Mouse (Mus musculus) stomach, embryonic 15.5 days (tissue): ENCODE data around the gene Iqsec3. TPM values are rescaled to one million over a fixed set of nuclear protein-coding genes. Genes with fewer than 3 reads are reported as not detected.

Source experiments
- ATAC-seq: fragments of 200-750 bp; cut with Nextera tagmentation; 2 replicates; pipeline ENCODE4 v1.8.0; 2017; ENCODE audit warnings: low read depth, moderate number of reproducible peaks, moderate TSS enrichment; ENCODE audit not compliant: insufficient read depth, low FRiP score
- H3K27ac ChIP-seq: fragments of 300-500 bp; sonication (generic); 2 replicates; pipeline ENCODE4 v1.5.1; 2015; ENCODE audit warnings: mild to moderate bottlenecking, inconsistent platforms
- H3K27me3 ChIP-seq: fragments of 300-500 bp; sonication (generic); replicated peaks from 2 replicates; pipeline ENCODE4 v1.6.1; 2015; ENCODE audit warnings: inconsistent platforms
- H3K36me3 ChIP-seq: fragments of 300-500 bp; sonication (generic); 2 replicates; pipeline ENCODE4 v1.6.1; 2015; ENCODE audit warnings: inconsistent platforms
- H3K4me1 ChIP-seq: fragments of 300-500 bp; sonication (generic); 2 replicates; pipeline ENCODE4 v1.6.1; 2015; ENCODE audit warnings: inconsistent platforms
- H3K4me2 ChIP-seq: fragments of 300-500 bp; sonication (generic); 2 replicates; pipeline ENCODE4 v1.6.1; 2015; ENCODE audit warnings: mild to moderate bottlenecking, inconsistent platforms
- H3K4me3 ChIP-seq: fragments of 300-500 bp; sonication (generic); replicated peaks from 2 replicates; pipeline ENCODE4 v1.5.1; 2015; ENCODE audit warnings: inconsistent platforms
- H3K9ac ChIP-seq: fragments of 300-500 bp; sonication (generic); 2 replicates; pipeline ENCODE4 v1.6.1; 2015; ENCODE audit warnings: inconsistent platforms
- H3K9me3 ChIP-seq: fragments of 300-500 bp; sonication (generic); 2 replicates; pipeline ENCODE4 v1.6.1; 2016; ENCODE audit warnings: inconsistent platforms
- WGBS: fragments of 180-500 bp; shearing (Covaris S2); methylation state at CpG from one replicate; pipeline ENCODE4 v1.1.7; 2015; 5-methylcytosine and 5-hydroxymethylcytosine counted together
- polyA plus RNA-seq: library from polyadenylated mRNA; unstranded; fragments of >200 nt; fragmentation: Nextera tagmentation; extraction: Ambion mirVana; gene quantifications from 2 replicates; pipeline ENCODE4 v1.2.1, GENCODE M21; 2015

The Iqsec3 gene
- polyA plus RNA-seq, 1 experiment from 2014 or later, result 0.30 TPM

DNA sequence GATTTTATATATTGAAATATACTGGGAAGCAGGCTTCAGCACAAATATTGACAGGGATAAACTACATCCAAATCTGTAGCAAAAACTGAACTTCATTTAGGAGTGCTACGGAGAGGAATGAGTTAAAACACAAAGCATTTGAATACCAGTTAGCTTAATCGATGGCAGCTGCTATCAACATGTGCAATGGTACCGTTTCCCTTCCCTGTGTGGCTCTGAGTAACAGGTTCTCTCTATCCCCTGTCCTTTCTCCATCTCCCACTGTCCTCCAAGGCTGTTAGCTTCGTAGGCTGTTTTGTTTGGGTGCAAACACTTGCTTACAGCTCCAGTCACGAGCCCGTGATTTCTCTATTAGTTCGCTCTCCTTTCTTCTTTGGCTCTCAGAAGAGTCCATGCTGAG is 19.7 kb downstream of the Iqsec3 start:
- Histone ChIP-seq H3K36me3 (no peaks in the 10 kb centered on the region), H3K9ac (no peak overlapping the region), H3K27ac (no peak overlapping the region), H3K4me3 (no peak overlapping the region), H3K4me1 (no peaks in the 10 kb centered on the region), H3K4me2 (no peak overlapping the region), H3K9me3 (no peaks in the 10 kb centered on the region), H3K27me3 (peaks cover 12% of the 10 kb centered on the region; the same call in 1 of the 2 replicates)
- WGBS, result 49% methylated on average over 7 of the region's 7 CpGs
- no peak for ATAC-seq

DNA sequence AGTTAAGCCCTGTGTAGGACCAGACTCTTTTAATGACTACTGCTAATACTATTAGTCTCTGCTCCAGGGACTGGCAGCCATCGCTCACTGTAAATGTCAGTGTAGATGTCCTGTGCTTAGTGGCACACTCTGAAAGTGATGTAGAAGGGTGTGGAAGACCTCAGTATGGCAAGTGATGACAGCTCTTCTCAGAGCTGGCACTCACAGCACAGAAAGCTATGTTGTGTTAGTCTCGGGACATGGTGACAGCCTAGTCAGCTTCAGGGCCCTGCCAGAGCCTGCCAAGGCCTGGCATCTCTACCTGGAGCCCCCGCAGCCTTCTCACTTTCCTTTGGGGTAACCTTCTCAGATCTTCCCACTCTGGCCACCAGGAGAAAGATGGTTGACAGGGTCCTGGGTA is 21.8 kb downstream of the Iqsec3 start:
- no peak overlapping the region for H3K4me2 ChIP-seq
- H3K9ac ChIP-seq, result no peak overlapping the region
- H3K36me3 ChIP-seq, result no peaks in the 10 kb centered on the region
- no peaks in the 10 kb centered on the region for H3K4me1 ChIP-seq
- H3K9me3 ChIP-seq, result no peaks in the 10 kb centered on the region
- no peak for ATAC-seq
- H3K27me3 ChIP-seq, result 0 out of 2 replicates have a peak, but pooled peaks cover 3% of the 10 kb centered on the region
- H3K4me3 ChIP-seq, result no peak overlapping the region
- WGBS, result 90% methylated on average over 3 of the region's 3 CpGs
- H3K27ac ChIP-seq, result no peak overlapping the region

DNA sequence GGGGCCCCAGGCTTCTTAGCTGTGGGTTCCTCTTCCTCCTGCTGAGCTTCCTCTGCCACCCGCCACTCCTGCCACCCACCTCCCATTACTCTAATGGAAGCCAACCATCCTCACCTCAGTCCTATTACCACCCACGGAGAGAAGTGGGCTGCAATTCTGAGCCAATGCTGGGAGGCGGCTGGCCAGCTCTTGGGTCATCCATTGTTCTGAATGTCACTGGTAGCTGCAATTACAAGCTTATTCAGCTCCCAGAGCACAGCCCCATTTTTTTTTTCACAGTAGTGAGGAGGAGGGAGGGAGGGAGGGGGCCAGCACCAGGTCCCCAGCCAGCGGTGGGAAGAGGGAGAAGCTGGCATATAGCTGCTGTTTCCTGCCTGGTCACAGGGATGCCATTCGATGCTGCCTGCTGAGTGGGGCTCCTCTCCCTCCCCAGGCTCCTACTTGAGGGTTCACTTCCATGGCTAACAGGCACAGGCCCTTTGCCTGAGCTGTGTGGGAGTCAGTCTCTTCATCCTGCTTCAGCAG is 32.7 kb downstream of the Iqsec3 start:
- Histone ChIP-seq H3K27me3 (no peaks in the 10 kb centered on the region), H3K36me3 (no peaks in the 10 kb centered on the region), H3K9me3 (no peaks in the 10 kb centered on the region), H3K4me1 (no peaks in the 10 kb centered on the region), H3K9ac (no peak overlapping the region), H3K4me2 (no peak overlapping the region), H3K27ac (no peak overlapping the region), H3K4me3 (no peak overlapping the region)
- 30% methylated on average over 5 of the region's 5 CpGs for WGBS
- ATAC-seq, result no peak

DNA sequence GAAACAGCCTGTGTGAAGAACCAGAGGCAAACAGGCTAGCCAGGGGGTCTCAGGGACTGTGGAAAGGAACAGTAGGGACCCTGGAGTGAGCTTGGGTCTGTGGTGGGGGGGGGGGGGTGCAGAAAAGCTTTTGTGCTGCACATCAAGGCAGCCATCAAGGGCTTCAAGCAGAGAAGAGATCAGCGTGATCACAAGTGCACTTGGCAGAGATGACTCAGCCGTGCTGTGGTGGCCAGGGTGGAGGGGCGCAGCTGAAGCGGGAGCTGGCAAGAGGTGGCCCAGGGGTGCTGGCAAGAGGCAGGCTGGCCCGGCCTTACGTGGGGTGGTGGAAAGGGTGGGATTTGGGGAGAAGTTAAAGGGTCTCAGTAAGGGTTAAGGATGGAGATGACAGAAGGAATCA is 48.6 kb downstream of the Iqsec3 start:
- Histone ChIP-seq H3K4me3 (no peak overlapping the region), H3K4me1 (no peaks in the 10 kb centered on the region), H3K9me3 (no peaks in the 10 kb centered on the region), H3K36me3 (no peaks in the 10 kb centered on the region), H3K27ac (no peak overlapping the region), H3K9ac (no peak overlapping the region), H3K4me2 (no peak overlapping the region), H3K27me3 (peaks cover 5% of the 10 kb centered on the region; the same call in 1 of the 2 replicates)
- 33% methylated on average over 6 of the region's 6 CpGs for WGBS
- ATAC-seq, result no peak

DNA sequence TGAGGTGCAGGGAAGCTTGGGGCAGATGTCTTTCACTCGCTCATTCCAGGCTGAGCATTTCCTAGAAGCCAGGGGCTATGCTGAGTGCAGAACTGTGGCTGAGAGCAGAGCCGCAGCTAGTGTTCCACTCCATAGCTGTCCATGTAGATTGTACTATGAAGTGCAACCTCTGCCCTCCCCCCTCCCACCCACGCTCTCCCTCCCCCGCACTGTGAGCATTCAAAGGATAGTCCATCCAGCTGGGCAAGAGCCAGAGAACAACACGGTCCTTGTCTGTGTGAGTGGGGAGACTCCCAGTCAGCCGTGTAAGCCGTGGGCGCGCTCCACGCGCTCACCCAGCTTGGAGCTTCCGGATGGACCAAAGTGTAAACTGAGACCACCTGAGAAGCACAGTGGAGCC is 49.1 kb downstream of the Iqsec3 start:
- WGBS, result 30% methylated on average over 12 of the region's 12 CpGs
- no peak for ATAC-seq
- Histone ChIP-seq H3K27ac (no peak overlapping the region), H3K9me3 (no peaks in the 10 kb centered on the region), H3K4me2 (no peak overlapping the region), H3K36me3 (no peaks in the 10 kb centered on the region), H3K4me1 (no peaks in the 10 kb centered on the region), H3K9ac (no peak overlapping the region), H3K4me3 (no peak overlapping the region), H3K27me3 (peaks cover 5% of the 10 kb centered on the region; the same call in 1 of the 2 replicates)

DNA sequence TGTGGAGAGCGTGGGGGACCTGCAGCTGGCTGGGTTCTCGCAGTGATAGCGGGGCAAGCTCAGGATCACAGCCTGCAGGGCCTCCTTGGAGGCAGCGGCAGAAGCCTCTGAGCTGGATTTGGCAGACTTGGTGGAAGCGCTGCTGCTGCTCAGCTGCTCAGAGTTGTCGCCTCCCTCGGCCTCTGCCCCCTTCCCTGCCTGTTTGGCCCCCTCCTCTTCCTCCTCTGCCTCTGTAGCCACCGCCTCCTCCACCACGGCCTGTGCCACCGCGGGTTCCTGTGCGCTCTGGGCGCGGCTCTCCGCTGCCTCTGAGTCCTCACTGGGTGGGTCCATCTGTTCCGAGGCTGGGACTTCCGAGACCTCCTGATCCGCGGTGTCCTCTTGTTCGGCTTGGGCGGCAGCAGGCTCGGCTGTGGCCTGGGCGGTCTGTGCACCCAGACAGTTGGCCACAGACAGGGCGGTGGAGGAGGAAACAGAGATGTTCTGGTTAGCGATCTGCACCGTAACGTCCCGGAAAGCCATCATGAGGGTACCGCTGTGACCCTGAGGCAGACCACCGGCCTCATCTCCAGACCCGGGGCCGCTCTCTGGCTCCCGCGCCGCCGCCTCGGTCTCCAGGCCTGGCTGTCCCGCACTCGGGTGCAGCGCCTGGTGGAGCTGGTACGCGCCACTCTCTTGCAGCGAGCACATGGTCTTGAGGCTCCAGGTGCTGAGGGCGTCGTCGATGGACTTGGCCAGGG is 60.8 kb downstream of the Iqsec3 start:
- ATAC-seq, result no peak
- Histone ChIP-seq H3K9me3 (no peaks in the 10 kb centered on the region), H3K9ac (no peak overlapping the region), H3K4me1 (no peaks in the 10 kb centered on the region; the same call in 1 of the 2 replicates), H3K27ac (no peak overlapping the region), H3K27me3 (peaks cover 48% of the 10 kb centered on the region), H3K4me2 (peak overlapping the region; percentile 43), H3K36me3 (no peaks in the 10 kb centered on the region), H3K4me3 (peak overlapping the region; percentile 14; the same call in 1 of the 2 replicates)
- 3% methylated on average over 45 of the region's 46 CpGs for WGBS

DNA sequence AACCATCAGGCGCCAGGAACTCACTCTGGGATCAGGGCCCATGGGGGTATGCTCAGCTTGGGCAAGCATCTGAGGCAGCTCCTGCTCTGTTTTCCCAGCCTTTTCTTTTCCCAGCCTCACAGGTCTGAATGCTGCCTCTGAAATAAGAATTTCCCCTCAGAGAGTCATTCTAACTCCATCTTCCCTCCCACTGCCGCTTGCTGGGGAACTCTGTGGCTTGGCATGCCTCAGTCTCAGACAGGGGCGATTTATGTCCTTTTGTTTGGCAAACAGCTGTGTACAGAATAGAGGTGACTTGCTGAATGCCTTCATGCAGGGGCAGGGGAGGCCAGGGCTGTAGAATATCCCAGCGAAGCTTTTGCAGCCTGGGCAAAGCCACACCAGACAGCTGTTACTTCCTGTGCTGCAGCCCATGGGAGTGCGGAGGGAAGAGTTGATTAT is 65.9 kb downstream of the Iqsec3 start:
- H3K27me3 ChIP-seq, result peaks cover 22% of the 10 kb centered on the region
- ATAC-seq, result no peak
- H3K9me3 ChIP-seq, result no peaks in the 10 kb centered on the region
- WGBS, result 31% methylated on average over 5 of the region's 5 CpGs
- no peak overlapping the region for H3K4me2 ChIP-seq
- H3K4me3 ChIP-seq, result no peak overlapping the region
- no peak overlapping the region for H3K9ac ChIP-seq
- H3K36me3 ChIP-seq, result no peaks in the 10 kb centered on the region
- H3K27ac ChIP-seq, result no peak overlapping the region
- no peaks in the 10 kb centered on the region; the same call in 1 of the 2 replicates for H3K4me1 ChIP-seq

DNA sequence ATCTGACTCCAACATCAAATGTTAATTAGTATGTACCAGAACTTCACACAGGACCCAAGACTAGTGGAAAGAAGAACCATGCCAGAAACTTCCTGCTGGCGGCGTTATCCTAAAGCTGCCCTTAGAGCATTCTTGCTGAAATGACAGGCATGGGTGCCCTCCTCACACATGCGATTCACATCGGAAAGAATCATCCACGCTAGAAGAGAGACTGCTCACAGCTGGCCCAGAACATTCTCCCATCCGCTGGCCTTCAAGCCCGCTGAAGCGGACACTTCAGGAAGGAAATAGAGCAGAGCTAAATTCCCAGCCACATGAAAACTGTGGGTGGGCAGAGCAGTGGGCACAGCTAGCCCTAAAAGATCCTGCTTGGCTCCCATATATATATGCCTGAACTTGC is 68.2 kb downstream of the Iqsec3 start:
- Histone ChIP-seq H3K27me3 (0 out of 2 replicates have a peak, but pooled peaks cover 1% of the 10 kb centered on the region), H3K9ac (no peak overlapping the region), H3K4me3 (no peak overlapping the region), H3K4me2 (no peak overlapping the region), H3K27ac (no peak overlapping the region), H3K4me1 (no peaks in the 10 kb centered on the region), H3K9me3 (no peaks in the 10 kb centered on the region), H3K36me3 (no peaks in the 10 kb centered on the region)
- 91% methylated on average over 8 of the region's 8 CpGs for WGBS
- no peak for ATAC-seq

DNA sequence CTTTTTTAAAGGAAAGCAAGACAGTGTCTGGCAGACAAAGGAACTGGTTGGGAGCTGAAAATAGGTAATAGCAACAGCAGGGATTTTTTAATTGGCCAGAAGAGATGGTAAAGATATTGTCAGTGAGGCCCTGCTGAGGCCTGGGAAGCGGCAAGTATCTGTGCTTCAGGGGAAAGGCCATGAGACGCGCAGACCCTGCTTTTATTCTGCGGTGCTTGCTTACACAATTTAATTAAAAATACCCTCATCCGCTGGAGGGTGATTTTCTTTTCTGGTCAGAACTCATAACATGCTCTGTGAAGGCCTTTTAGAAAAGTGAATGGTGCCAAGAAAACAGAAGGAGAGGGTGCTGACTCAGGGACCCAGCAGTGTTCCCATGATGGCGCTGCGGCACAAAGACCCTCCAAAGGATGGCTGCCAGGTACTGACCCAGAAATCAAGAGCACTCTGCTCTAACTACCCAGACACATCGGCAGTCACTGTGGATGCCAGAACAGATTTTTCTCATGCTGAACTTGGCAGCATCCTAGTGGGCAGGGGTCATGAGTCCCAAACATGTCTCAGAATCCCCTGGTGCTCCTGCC is 70.7 kb downstream of the Iqsec3 start:
- Histone ChIP-seq H3K27me3 (no peaks in the 10 kb centered on the region), H3K9me3 (no peaks in the 10 kb centered on the region), H3K4me2 (no peak overlapping the region), H3K36me3 (no peaks in the 10 kb centered on the region), H3K4me1 (no peaks in the 10 kb centered on the region), H3K4me3 (no peak overlapping the region), H3K9ac (no peak overlapping the region), H3K27ac (no peak overlapping the region)
- ATAC-seq, result no peak
- 86% methylated on average over 8 of the region's 8 CpGs for WGBS

DNA sequence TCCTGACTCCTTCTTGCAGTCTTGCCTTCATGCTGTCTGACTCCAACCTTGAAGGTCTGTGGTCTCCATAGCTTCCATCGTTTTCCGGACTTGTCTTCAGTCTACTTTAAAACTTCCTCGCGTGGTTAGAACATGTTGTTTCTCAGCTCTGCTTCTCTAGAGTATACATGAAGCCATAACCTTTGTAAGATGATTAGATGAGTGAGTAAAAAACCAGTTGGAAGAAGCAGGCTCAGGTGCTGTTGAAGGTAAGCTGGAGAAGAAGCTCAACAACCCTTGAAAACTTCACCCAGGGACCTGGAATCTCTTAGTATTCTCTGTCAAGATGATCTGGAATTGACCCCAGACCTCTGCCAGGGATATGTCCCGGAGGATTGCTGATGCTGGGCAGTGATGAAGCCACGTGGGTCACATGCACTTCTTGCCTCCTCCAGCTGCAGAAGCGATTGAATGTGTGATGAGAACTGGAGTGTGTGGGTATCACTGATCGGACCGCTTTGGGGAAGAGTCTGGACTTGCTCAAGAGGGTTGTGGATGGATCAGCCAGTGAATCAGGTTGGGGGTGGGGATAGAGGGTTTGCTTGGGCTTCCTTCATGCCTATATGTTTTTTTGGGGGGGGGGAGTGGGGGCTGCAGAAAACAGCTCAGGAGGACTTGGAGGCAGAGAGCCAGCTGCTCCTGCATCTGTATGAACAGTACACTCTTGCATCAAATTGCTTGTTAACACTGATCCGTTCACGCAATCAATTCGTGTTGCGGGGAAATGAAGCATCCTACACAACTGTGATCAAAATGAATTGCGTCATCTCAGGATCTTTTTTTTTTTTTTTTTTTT is 71.4 kb downstream of the Iqsec3 start:
- Histone ChIP-seq H3K27ac (no peak overlapping the region), H3K36me3 (no peaks in the 10 kb centered on the region)

DNA sequence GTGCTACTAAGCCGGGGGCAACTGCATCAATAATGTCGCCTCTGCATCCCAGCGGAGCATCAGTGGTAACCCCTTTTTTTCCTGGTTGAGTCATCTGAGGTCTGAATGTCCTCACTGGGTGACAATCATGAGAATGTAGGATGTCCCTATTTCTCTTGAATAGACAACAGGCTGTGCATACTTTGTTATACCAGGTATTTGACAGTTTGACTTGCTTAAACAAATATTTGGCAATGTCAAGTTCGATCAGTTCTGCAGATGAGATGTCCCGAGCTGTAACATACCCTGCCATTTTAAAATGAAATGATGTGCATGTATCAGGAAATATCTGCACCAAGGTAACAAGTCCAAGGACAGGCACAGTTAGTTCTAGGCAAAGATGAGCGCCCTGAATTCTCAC is 72.3 kb downstream of the Iqsec3 start:
- Histone ChIP-seq H3K4me2 (no peak overlapping the region), H3K27me3 (no peaks in the 10 kb centered on the region), H3K9ac (no peak overlapping the region), H3K36me3 (no peaks in the 10 kb centered on the region), H3K4me1 (no peaks in the 10 kb centered on the region), H3K27ac (no peak overlapping the region), H3K4me3 (no peak overlapping the region), H3K9me3 (no peaks in the 10 kb centered on the region)
- 81% methylated on average over 6 of the region's 6 CpGs for WGBS
- ATAC-seq, result no peak

More for the DNA sequence above, 71.4 kb downstream of the Iqsec3 start:
- no peak overlapping the region for H3K4me2 ChIP-seq
- H3K9ac ChIP-seq, result no peak overlapping the region
- 84% methylated on average over 14 of the region's 14 CpGs for WGBS
- no peaks in the 10 kb centered on the region for H3K4me1 ChIP-seq
- H3K4me3 ChIP-seq, result no peak overlapping the region
- no peak for ATAC-seq
- H3K27me3 ChIP-seq, result no peaks in the 10 kb centered on the region
- H3K9me3 ChIP-seq, result no peaks in the 10 kb centered on the region
